Mouse (Mus musculus): Measurements from ENCODE around the gene Plch2. TPM values are rescaled to one million over a fixed set of nuclear protein-coding genes. Genes with fewer than 3 reads are reported as not detected.

The Plch2 gene
- polyA plus RNA-seq (2014; fragmentation: Nextera tagmentation; extraction: Ambion mirVana) = 0.12 and 0.43 TPM in 2 replicates

DNA sequence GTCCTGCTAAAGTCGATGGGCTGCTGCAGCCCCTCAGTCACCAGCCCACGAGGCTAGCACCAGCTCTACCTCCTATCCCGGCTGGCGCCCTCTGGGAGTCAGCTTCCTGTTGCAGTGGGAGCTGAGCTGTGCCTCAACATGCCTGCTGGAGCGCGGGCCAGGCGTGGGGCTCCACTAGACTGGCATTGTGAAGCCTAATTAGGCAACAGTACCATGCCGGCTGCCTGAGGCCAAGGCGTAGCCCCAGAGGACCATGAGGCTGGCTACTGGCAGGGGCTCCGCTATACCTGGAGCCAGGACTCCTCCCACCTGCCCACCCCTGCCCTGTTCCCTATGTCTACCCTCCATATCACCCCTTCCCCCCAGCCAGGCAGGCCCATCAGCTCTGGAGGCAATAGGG, at the start of gene Plch2:
Gene Plch2 (minus strand): TSS at position 61 of the 400 bp plus-strand sequence.
- DNase-seq (ENCODE audit: low spot score) = no peak
- no peaks in the 10 kb centered on the region for H3K9me3 ChIP-seq (ENCODE audit: control insufficient read depth, low read length)
- H3K4me2 ChIP-seq = no peak within 1 kb of the TSS
- no peak for ATAC-seq (replicated peaks; ENCODE audit: low FRiP score)
- H3K27me3 ChIP-seq (replicated peaks; ENCODE audit: control insufficient read depth, insufficient read depth, low read length) = 0 out of 2 replicates have a peak, but pooled peaks cover 3% of the 10 kb centered on the region
- H3K27ac ChIP-seq (ENCODE audit: low read depth, low read length) = no peak within 1 kb of the TSS
- no peak within 1 kb of the TSS for H3K9ac ChIP-seq (ENCODE audit: low read depth, low read length)
- WGBS = 57% methylated on average over 10 of the region's 10 CpGs
- no peaks in the 10 kb centered on the region for H3K4me1 ChIP-seq (replicated peaks; ENCODE audit: control insufficient read depth, insufficient read depth, low read length)
- H3K36me3 ChIP-seq (ENCODE audit: control insufficient read depth, insufficient read depth, low read length) = no peaks in the 10 kb centered on the region
- no peak within 1 kb of the TSS for H3K4me3 ChIP-seq (ENCODE audit: low read depth, low read length)

DNA sequence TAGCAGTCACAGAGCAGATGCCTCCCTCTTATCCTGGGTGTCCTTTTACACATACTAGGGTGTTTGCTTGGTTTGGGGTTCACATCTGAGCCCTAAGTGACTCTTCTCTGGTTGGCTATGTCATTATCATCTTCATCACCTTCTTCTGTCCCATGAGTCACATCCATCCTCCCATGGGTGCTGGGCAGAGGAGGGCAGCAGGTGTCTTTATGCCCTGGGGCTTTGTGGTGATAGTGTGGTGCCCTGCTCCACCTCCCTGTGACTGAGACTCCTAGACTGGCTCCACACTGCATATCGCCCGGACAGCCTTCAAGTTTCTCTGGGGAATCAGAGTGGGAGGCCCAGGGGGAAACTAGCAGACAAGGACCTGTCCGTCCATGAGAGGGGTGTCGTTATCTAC, 42.0 kb upstream of the Plch2 start:
- H3K4me2 ChIP-seq = no peak overlapping the region
- DNase-seq (ENCODE audit: low spot score) = no peak
- 77% methylated on average over 4 of the region's 4 CpGs for WGBS

DNA sequence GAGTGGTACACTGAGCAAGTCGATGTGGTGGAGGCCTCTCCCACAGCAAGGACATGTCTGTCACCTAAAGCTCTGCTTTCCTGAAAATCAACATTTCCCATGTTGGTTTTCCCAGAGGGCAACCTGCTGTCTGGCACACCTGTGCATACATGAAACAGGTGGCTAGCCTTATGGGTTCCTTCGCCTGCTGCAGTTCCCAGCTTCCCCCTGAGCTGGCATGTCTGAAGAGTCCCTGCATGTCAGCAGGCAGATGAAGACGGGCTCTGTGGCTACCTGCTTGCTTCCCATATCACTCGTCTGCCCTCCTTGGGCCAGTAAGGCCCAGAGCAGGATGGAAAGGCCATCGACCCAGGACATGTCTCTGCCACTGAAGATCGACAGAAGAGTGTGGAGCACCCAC, 40.9 kb upstream of the Plch2 start:
- Histone ChIP-seq H3K4me2 (no peak overlapping the region), H3K4me3 (ENCODE audit: low read depth, low read length) (no peak overlapping the region; the same call in 1 of the 2 replicates), H3K4me1 (replicated peaks; ENCODE audit: control insufficient read depth, insufficient read depth, low read length) (no peaks in the 10 kb centered on the region), H3K9ac (ENCODE audit: low read depth, low read length) (no peak overlapping the region), H3K36me3 (ENCODE audit: control insufficient read depth, insufficient read depth, low read length) (peaks cover 3% of the 10 kb centered on the region; the same call in 1 of the 2 replicates), H3K27me3 (replicated peaks; ENCODE audit: control insufficient read depth, insufficient read depth, low read length) (no peaks in the 10 kb centered on the region; the same call in 1 of the 2 replicates), H3K27ac (ENCODE audit: low read depth, low read length) (no peak overlapping the region), H3K9me3 (ENCODE audit: control insufficient read depth, low read length) (no peaks in the 10 kb centered on the region)
- ATAC-seq (replicated peaks; ENCODE audit: low FRiP score) = no peak
- DNase-seq (ENCODE audit: low spot score) = no peak
- WGBS = 73% methylated on average over 6 of the region's 6 CpGs

More for the DNA sequence above, 42.0 kb upstream of the Plch2 start:
- H3K36me3 ChIP-seq (ENCODE audit: control insufficient read depth, insufficient read depth, low read length) = no peaks in the 10 kb centered on the region
- H3K27ac ChIP-seq (ENCODE audit: low read depth, low read length) = no peak overlapping the region
- H3K4me3 ChIP-seq (ENCODE audit: low read depth, low read length) = no peak overlapping the region
- no peak overlapping the region for H3K9ac ChIP-seq (ENCODE audit: low read depth, low read length)
- ATAC-seq (replicated peaks; ENCODE audit: low FRiP score) = no peak
- H3K9me3 ChIP-seq (ENCODE audit: control insufficient read depth, low read length) = no peaks in the 10 kb centered on the region
- no peaks in the 10 kb centered on the region for H3K4me1 ChIP-seq (replicated peaks; ENCODE audit: control insufficient read depth, insufficient read depth, low read length)
- H3K27me3 ChIP-seq (replicated peaks; ENCODE audit: control insufficient read depth, insufficient read depth, low read length) = no peaks in the 10 kb centered on the region; the same call in 1 of the 2 replicates

GRCm38 (mm10) chr4:155095967-155096366, 39.4 kb upstream of the Plch2 start:
- 83% methylated on average over 8 of the region's 8 CpGs for WGBS
- H3K9ac ChIP-seq (ENCODE audit: low read depth, low read length) = no peak overlapping the region
- ATAC-seq (replicated peaks; ENCODE audit: low FRiP score) = no peak

DNA sequence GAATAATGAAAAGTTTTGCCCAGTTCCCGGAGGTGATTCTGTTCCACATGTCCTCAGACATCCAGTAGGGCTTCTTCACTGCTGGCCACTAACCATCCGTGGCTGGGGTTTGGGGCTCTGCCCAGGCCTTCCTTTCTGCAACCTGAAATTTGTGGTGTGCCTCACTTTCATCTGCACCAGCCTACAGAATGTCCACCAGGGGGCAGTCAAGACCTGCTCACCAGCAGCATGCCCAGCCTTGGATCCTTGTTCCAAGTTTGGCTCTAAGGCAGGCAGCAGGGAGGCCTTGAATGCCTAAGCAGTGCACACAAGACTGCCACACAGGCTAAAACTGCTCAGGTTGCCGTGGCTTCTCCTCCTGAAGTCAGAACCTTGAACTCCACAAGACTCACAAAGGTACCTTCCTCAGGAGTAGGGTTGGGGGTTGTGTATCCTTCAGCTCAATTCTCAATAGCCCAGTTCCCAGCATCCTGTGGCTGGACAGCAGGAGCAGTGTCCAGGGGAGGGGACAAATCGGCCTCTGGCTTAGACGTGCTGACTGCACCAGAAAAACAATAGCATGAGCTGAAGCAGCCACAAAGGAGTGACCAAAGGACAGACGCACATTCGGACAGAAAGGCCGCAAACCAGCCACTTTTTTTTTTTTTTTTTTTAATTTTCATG, 38.8 kb upstream of the Plch2 start:
- Histone ChIP-seq H3K27ac (ENCODE audit: low read depth, low read length) (no peak overlapping the region), H3K9ac (ENCODE audit: low read depth, low read length) (peak overlapping the region; percentile 9; the same call in 1 of the 2 replicates), H3K4me3 (ENCODE audit: low read depth, low read length) (no peak overlapping the region), H3K4me2 (no peak overlapping the region), H3K9me3 (ENCODE audit: control insufficient read depth, low read length) (no peaks in the 10 kb centered on the region), H3K4me1 (replicated peaks; ENCODE audit: control insufficient read depth, insufficient read depth, low read length) (no peaks in the 10 kb centered on the region), H3K36me3 (ENCODE audit: control insufficient read depth, insufficient read depth, low read length) (peaks cover 5% of the 10 kb centered on the region; the same call in 1 of the 2 replicates), H3K27me3 (replicated peaks; ENCODE audit: control insufficient read depth, insufficient read depth, low read length) (no peaks in the 10 kb centered on the region; the same call in 1 of the 2 replicates)
- WGBS = 49% methylated on average over 8 of the region's 8 CpGs
- DNase-seq (ENCODE audit: low spot score) (peak; percentile 77), ATAC-seq (replicated peaks; ENCODE audit: low FRiP score) (peak; percentile 63)

More at GRCm38 (mm10) chr4:155095967-155096366, 39.4 kb upstream of the Plch2 start:
- H3K4me2 ChIP-seq = no peak overlapping the region
- DNase-seq (ENCODE audit: low spot score) = no peak
- no peak overlapping the region for H3K27ac ChIP-seq (ENCODE audit: low read depth, low read length)
- no peaks in the 10 kb centered on the region for H3K9me3 ChIP-seq (ENCODE audit: control insufficient read depth, low read length)
- H3K27me3 ChIP-seq (replicated peaks; ENCODE audit: control insufficient read depth, insufficient read depth, low read length) = no peaks in the 10 kb centered on the region; the same call in 1 of the 2 replicates
- H3K36me3 ChIP-seq (ENCODE audit: control insufficient read depth, insufficient read depth, low read length) = peaks cover 3% of the 10 kb centered on the region; the same call in 1 of the 2 replicates
- H3K4me3 ChIP-seq (ENCODE audit: low read depth, low read length) = no peak overlapping the region
- H3K4me1 ChIP-seq (replicated peaks; ENCODE audit: control insufficient read depth, insufficient read depth, low read length) = no peaks in the 10 kb centered on the region

DNA sequence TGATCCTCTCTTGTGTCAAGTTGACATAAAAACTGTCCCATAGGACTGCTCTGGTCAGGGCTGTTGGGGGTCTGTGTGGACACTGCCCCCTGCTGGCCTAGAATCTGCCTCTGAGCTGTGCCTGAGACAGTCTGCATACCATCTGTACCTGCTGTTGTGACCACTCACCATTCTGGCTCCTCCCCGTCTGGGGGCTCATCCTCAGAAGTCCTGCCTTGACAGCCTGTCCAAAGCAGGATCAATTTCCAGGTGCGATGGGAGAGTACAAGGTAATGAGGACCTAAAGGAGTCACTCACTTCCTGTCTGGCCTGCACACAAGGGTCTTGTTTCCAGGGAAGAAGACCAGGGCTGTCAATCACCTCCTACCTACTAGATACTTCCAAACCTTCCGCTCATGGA, 38.0 kb upstream of the Plch2 start:
- Histone ChIP-seq H3K4me2 (no peak overlapping the region), H3K27ac (ENCODE audit: low read depth, low read length) (no peak overlapping the region), H3K9me3 (ENCODE audit: control insufficient read depth, low read length) (no peaks in the 10 kb centered on the region), H3K27me3 (replicated peaks; ENCODE audit: control insufficient read depth, insufficient read depth, low read length) (no peaks in the 10 kb centered on the region; the same call in 1 of the 2 replicates), H3K9ac (ENCODE audit: low read depth, low read length) (no peak overlapping the region), H3K4me3 (ENCODE audit: low read depth, low read length) (no peak overlapping the region), H3K36me3 (ENCODE audit: control insufficient read depth, insufficient read depth, low read length) (peaks cover 8% of the 10 kb centered on the region; the same call in 1 of the 2 replicates), H3K4me1 (replicated peaks; ENCODE audit: control insufficient read depth, insufficient read depth, low read length) (no peaks in the 10 kb centered on the region)
- DNase-seq (ENCODE audit: low spot score) (peak; percentile 66), ATAC-seq (replicated peaks; ENCODE audit: low FRiP score) (peak; percentile 68; the same call in 1 of the 2 replicates)
- 67% methylated on average over 3 of the region's 3 CpGs for WGBS

DNA sequence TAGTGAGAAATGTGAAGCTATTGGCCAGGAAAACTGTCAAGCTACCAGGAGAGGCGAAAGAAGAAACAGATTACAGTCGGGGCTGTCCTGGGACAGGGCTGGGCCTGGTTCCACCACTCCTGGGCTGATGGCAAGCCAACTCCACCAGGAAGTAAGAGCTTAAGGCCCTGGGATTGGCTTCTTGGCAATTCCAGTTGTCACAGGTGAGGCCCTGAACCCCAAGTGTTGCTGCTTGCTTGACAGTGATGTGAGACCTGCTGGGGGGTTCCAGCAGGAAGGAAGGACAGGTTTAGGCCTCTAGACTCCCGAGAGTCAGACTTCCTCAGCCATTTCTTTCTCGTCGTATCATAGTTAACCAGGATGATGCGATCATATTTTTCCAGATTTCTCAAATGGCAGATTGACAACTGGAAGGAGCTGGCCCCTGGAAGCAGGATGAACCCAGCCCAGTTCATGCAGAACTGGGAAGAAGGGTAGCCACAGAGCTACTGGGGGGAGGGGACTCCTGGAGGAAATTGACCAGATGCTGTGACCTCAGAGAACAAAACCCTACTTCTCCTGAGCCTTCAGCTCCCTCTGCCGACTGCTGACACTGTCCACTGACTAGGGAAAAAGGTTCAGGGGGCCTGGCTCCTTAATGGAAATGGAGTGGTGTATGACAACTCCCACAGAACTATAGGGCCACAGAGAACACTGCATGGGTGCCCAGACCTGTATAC, 37.0 kb upstream of the Plch2 start:
- Histone ChIP-seq H3K4me2 (no peak overlapping the region), H3K9ac (ENCODE audit: low read depth, low read length) (no peak overlapping the region), H3K4me3 (ENCODE audit: low read depth, low read length) (no peak overlapping the region), H3K27me3 (replicated peaks; ENCODE audit: control insufficient read depth, insufficient read depth, low read length) (no peaks in the 10 kb centered on the region; the same call in 1 of the 2 replicates), H3K4me1 (replicated peaks; ENCODE audit: control insufficient read depth, insufficient read depth, low read length) (no peaks in the 10 kb centered on the region), H3K27ac (ENCODE audit: low read depth, low read length) (no peak overlapping the region), H3K9me3 (ENCODE audit: control insufficient read depth, low read length) (no peaks in the 10 kb centered on the region), H3K36me3 (ENCODE audit: control insufficient read depth, insufficient read depth, low read length) (peaks cover 8% of the 10 kb centered on the region; the same call in 1 of the 2 replicates)
- DNase-seq (ENCODE audit: low spot score) (no peak), ATAC-seq (replicated peaks; ENCODE audit: low FRiP score) (no peak)
- 78% methylated on average over 7 of the region's 7 CpGs for WGBS

- Histone ChIP-seq H3K36me3 (ENCODE audit: control insufficient read depth, insufficient read depth, low read length) (peaks cover 8% of the 10 kb centered on the region; the same call in 1 of the 2 replicates), H3K9me3 (ENCODE audit: control insufficient read depth, low read length) (no peaks in the 10 kb centered on the region), H3K9ac (ENCODE audit: low read depth, low read length) (no peak overlapping the region), H3K4me3 (ENCODE audit: low read depth, low read length) (no peak overlapping the region), H3K27ac (ENCODE audit: low read depth, low read length) (no peak overlapping the region), H3K4me2 (no peak overlapping the region), H3K27me3 (replicated peaks; ENCODE audit: control insufficient read depth, insufficient read depth, low read length) (no peaks in the 10 kb centered on the region; the same call in 1 of the 2 replicates), H3K4me1 (replicated peaks; ENCODE audit: control insufficient read depth, insufficient read depth, low read length) (no peaks in the 10 kb centered on the region)
- DNase-seq (ENCODE audit: low spot score) = no peak
- WGBS = 92% methylated on average over 19 of the region's 19 CpGs
- ATAC-seq (replicated peaks; ENCODE audit: low FRiP score) = no peak
These were observed 36.3 kb upstream of the Plch2 start for GRCm38 (mm10) chr4:155092718-155093430.
